Mouse (Mus musculus) stomach, postnatal 0 days (tissue): Measurements from ENCODE around the gene Ntn1. TPM values are rescaled to one million over a fixed set of nuclear protein-coding genes. Genes with fewer than 3 reads are reported as not detected.
A peak's percentile ranks its signal among the peaks of the same experiment; 100 is the strongest.

Source experiments
- ATAC-seq: fragments of 200-750 bp; cut with Nextera tagmentation; 2 replicates; pipeline ENCODE4 v1.8.0; 2017; ENCODE audit not compliant: low FRiP score, low TSS enrichment
- DNase-seq: peaks from one replicate; pipeline ENCODE4 v3.0.0-alpha.2; 2016; ENCODE audit warnings: low spot score
- H3K27ac ChIP-seq: fragments of 300-500 bp; sonication (generic); replicated peaks from 2 replicates; pipeline ENCODE4 v1.5.1; 2014; ENCODE audit warnings: mild to moderate bottlenecking, control low read depth
- H3K27me3 ChIP-seq: fragments of 300-500 bp; sonication (generic); 2 replicates; pipeline ENCODE4 v1.6.1; 2014; ENCODE audit warnings: low read length; ENCODE audit not compliant: control insufficient read depth, insufficient read depth
- H3K36me3 ChIP-seq: fragments of 300-500 bp; sonication (generic); 2 replicates; pipeline ENCODE4 v1.6.1; 2014; ENCODE audit warnings: low read length, mixed read lengths; ENCODE audit not compliant: control insufficient read depth, insufficient read depth
- H3K4me1 ChIP-seq: fragments of 300-500 bp; sonication (generic); replicated peaks from 2 replicates; pipeline ENCODE4 v1.6.1; 2014; ENCODE audit warnings: antibody characterized with exemption; ENCODE audit not compliant: control insufficient read depth, insufficient read depth
- H3K4me2 ChIP-seq: fragments of 300-500 bp; sonication (generic); replicated peaks from 2 replicates; pipeline ENCODE4 v1.6.1; 2014; ENCODE audit warnings: low read depth, mild to moderate bottlenecking, control low read depth, moderate library complexity
- H3K4me3 ChIP-seq: fragments of 300-500 bp; sonication (generic); 2 replicates; pipeline ENCODE4 v1.5.1; 2014; ENCODE audit warnings: low read depth, low read length, control low read depth
- H3K9ac ChIP-seq: fragments of 300-500 bp; sonication (generic); 2 replicates; pipeline ENCODE4 v1.6.1; 2014; ENCODE audit warnings: mild to moderate bottlenecking, low read length, control low read depth, mixed read lengths
- H3K9me3 ChIP-seq: fragments of 300-500 bp; sonication (generic); 2 replicates; pipeline ENCODE4 v1.6.1; 2016; ENCODE audit warnings: low read length; ENCODE audit not compliant: control insufficient read depth
- CTCF ChIP-seq: IDR thresholded peaks from 2 replicates; pipeline ENCODE4 v1.5.1; 2016; ENCODE audit warnings: antibody characterized with exemption, low read depth, mild to moderate bottlenecking, moderate library complexity
- EP300 ChIP-seq: optimal IDR thresholded peaks from 2 replicates; pipeline ENCODE3; 2016; ENCODE audit warnings: antibody characterized with exemption
- WGBS: fragments of 180-500 bp; shearing (Covaris S2); extraction: QIAGEN DNeasy Blood & Tissue Kit; methylation state at CpG from one replicate; pipeline ENCODE4 v1.1.7; 2014; 5-methylcytosine and 5-hydroxymethylcytosine counted together
- polyA plus RNA-seq: library from polyadenylated mRNA; unstranded; fragments of >200 nt; fragmentation: Nextera tagmentation; extraction: Ambion mirVana; gene quantifications from 2 replicates; pipeline ENCODE4 v1.2.1, GENCODE M21; 2015

The Ntn1 gene
- polyA plus RNA-seq, 1 experiment from 2014 or later, result 7.4 TPM

DNA sequence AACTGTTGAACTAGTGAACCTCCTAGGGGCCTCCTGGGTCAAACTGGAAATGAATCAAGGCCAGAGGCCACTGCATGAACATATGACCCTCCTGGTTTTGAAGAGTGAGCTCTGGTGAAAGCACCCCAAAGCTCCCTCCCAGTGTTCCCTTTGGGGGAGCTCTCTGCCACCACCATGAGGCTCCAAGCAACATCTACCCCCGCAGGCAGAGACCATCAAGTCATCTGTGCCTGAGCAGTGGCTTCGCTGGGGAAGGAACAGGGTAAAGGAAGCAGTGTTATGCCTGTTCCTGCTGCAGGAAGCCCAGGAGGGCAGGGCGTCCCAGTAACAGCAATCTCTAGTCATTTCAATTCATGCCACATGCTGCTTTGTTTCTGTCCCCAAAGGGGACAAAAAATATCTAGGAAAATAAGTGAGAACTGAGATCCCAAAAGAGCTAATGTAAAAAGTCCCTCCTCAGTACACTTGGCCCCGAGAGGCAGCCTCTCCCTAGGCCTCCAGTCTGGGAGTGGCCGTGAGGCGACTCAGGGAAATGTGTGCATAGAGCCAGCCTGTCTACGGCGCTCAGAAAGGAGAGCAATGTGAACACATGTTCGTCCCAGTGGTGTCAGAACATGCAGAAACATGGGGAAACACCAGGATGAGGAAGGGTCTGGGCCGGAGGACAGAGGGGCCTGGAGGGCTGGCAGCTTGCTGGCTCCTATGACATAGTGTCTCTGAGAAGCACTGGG is 139.3 kb downstream of the Ntn1 start:
- no peak overlapping the region for H3K9ac ChIP-seq
- 43% methylated on average over 10 of the region's 10 CpGs for WGBS
- no peak overlapping the region for H3K4me3 ChIP-seq
- TF ChIP-seq CTCF (no peak; the same call in 1 of the 2 replicates), EP300 (no peak)
- H3K4me1 ChIP-seq, result no peaks in the 10 kb centered on the region
- no peak overlapping the region for H3K27ac ChIP-seq
- ATAC-seq, result peak; percentile 65; the same call in 1 of the 2 replicates
- H3K4me2 ChIP-seq, result no peak overlapping the region
- peak; percentile 29 for DNase-seq
- H3K36me3 ChIP-seq, result no peaks in the 10 kb centered on the region
- no peaks in the 10 kb centered on the region for H3K27me3 ChIP-seq
- H3K9me3 ChIP-seq, result no peaks in the 10 kb centered on the region

DNA sequence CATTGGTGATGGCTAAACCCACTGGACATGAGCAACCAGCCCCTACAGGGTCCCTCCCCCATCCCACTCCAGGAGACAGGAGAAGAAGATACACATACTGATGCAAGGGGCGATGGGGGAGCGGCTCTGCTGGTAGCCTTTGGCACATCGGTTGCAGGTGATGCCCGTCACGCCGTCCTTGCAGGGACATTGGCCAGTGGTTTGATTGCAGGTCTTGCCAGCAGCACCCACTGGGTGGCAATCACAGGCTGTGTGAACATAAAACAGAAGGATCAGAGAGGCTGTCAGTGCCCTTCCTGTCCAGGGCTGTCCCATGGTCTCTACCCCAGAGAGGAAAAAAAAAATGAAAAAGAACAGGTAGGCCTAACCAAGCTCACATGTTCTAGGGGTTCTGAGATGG is 140.2 kb downstream of the Ntn1 start:
- ATAC-seq (no peak), DNase-seq (no peak)
- Histone ChIP-seq H3K27me3 (no peaks in the 10 kb centered on the region), H3K4me2 (no peak overlapping the region), H3K36me3 (no peaks in the 10 kb centered on the region), H3K4me3 (no peak overlapping the region), H3K9ac (no peak overlapping the region), H3K9me3 (no peaks in the 10 kb centered on the region), H3K4me1 (no peaks in the 10 kb centered on the region), H3K27ac (no peak overlapping the region)
- TF ChIP-seq CTCF (peak; percentile 27; the same call in 1 of the 2 replicates), EP300 (no peak)
- WGBS, result 96% methylated on average over 6 of the region's 6 CpGs

DNA sequence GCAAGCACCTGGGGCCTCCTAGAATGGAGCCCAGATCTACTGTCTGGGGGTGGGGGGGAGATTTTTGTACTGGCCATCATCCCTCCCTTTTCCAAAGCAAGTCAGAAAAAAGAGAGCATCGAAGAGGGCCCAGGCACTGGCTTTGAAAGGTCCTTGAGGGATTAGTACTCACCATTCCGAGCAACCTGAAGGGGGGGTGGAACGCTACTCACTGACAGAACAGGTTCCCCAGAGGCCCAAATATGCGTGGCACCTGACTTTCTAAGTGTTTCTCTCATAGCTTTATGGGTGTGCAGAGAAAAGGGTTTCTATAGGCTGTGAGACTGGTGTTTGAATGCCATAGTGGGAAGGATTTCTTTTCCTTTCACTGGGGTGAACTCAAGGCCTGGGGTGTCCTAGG is 142.1 kb downstream of the Ntn1 start:
- no peak overlapping the region for H3K4me3 ChIP-seq
- WGBS, result 79% methylated on average over 4 of the region's 4 CpGs
- H3K4me1 ChIP-seq, result no peaks in the 10 kb centered on the region
- H3K9me3 ChIP-seq, result no peaks in the 10 kb centered on the region
- no peak overlapping the region for H3K9ac ChIP-seq
- no peak overlapping the region for H3K27ac ChIP-seq
- ATAC-seq, result no peak
- DNase-seq, result no peak
- no peaks in the 10 kb centered on the region for H3K27me3 ChIP-seq
- no peak for TF ChIP-seq CTCF
- TF ChIP-seq EP300, result no peak
- H3K4me2 ChIP-seq, result no peak overlapping the region
- no peaks in the 10 kb centered on the region for H3K36me3 ChIP-seq

DNA sequence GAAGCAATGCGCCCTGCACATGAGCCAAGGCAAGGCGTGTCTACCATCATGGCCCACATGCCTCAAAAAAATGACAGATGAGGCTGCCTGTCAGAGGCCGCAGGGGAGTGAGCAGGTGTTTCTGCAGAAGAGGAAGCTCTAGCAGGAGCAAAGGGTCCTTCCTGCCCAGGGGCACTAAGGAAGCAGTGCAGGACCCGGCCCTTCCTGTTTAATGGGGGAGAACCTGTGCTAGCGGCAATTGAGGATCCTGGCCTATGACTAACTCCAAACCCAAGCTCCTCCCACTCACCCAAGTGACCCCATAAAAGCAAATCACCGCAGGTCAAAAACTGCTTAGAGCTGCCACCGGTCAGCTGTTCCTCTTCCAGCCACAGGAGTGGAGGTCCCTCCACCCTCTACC is 147.1 kb downstream of the Ntn1 start:
- Histone ChIP-seq H3K4me3 (no peak overlapping the region), H3K27me3 (no peaks in the 10 kb centered on the region), H3K4me1 (no peaks in the 10 kb centered on the region), H3K9me3 (no peaks in the 10 kb centered on the region), H3K9ac (no peak overlapping the region), H3K27ac (no peak overlapping the region), H3K36me3 (no peaks in the 10 kb centered on the region), H3K4me2 (no peak overlapping the region)
- 75% methylated on average over 7 of the region's 7 CpGs for WGBS
- ATAC-seq (peak; percentile 32; the same call in 1 of the 2 replicates), DNase-seq (no peak)
- TF ChIP-seq CTCF, result no peak
- no peak for TF ChIP-seq EP300

DNA sequence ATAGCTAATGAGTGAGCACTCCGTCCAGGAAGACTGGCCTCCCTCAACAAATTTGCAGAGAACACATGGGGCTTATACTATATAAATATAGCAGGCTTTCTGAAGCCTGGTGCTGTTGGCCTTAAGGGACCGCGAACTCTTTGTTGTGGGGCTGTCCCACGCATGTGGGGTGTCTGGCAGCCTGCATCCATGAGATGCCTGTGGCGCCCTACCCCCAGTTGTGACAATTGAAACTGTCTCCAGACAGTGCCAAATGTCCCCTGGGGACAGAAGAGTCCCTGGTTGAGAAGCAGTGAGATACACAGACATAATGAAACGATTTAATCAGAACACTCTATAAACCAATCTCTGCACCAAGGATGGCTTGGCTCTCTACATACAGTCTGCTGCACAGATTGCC is 150.5 kb downstream of the Ntn1 start:
- DNase-seq (no peak), ATAC-seq (no peak)
- WGBS, result 69% methylated on average over 6 of the region's 6 CpGs
- H3K27me3 ChIP-seq, result no peaks in the 10 kb centered on the region
- no peak overlapping the region for H3K27ac ChIP-seq
- H3K36me3 ChIP-seq, result no peaks in the 10 kb centered on the region
- H3K9me3 ChIP-seq, result no peaks in the 10 kb centered on the region
- no peak overlapping the region for H3K4me2 ChIP-seq
- H3K9ac ChIP-seq, result no peak overlapping the region
- no peaks in the 10 kb centered on the region for H3K4me1 ChIP-seq
- H3K4me3 ChIP-seq, result no peak overlapping the region
- TF ChIP-seq EP300 (no peak), CTCF (no peak)

DNA sequence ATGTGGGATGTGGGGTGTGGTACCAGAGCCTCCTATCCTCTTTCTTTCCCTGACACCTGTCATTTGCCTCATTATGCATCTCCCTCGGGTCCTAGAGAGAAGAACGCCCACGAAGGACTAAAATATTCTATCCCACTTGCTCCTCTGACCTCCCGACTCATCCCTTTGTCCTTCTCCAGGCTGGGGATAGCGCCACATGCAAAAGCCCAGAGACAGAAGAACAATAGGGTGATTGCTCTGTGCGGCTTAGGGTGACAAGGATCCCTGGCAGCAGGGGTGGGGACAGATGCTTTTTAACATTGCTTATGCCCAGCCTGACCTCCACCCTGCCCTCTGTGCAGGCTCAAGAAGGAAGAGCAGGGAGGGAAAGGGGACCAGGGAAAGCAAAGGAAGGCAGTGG is 152.7 kb downstream of the Ntn1 start:
- no peak for TF ChIP-seq CTCF
- no peak for TF ChIP-seq EP300
- Histone ChIP-seq H3K4me2 (no peak overlapping the region), H3K9me3 (no peaks in the 10 kb centered on the region), H3K4me3 (no peak overlapping the region), H3K27me3 (no peaks in the 10 kb centered on the region), H3K36me3 (no peaks in the 10 kb centered on the region), H3K4me1 (no peaks in the 10 kb centered on the region), H3K9ac (no peak overlapping the region), H3K27ac (no peak overlapping the region)
- ATAC-seq (no peak), DNase-seq (no peak)
- 56% methylated on average over 6 of the region's 6 CpGs for WGBS
